Mouse (Mus musculus): Measurements from ENCODE around the gene Rexo5. TPM values are rescaled to one million over a fixed set of nuclear protein-coding genes. Genes with fewer than 3 reads are reported as not detected.

Gene Rexo5
- polyA plus RNA-seq, 1 experiment from 2014 or later = 9.9 TPM

DNA sequence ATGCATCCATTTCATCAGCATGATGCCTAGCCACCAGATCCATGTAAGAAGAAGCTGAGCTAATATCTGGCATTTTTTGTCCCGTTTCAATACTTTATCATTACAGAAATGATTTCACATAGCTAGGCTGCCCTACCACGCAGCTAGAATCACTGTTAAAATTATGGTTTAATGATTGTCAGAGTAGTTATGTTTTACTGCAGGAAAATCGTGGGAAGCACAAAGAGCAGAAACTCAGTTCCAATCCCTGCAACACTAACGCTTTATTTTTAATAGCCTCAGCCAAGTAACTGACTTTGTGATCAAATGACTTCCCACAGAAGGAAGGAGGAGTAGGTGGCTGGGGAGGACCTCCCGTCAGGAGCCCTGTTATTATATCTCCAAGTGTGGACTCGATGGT is 26.8 kb upstream of the Rexo5 start:
- Histone ChIP-seq H3K36me3 (ENCODE audit: control insufficient read depth, insufficient read depth, low read length) (no peaks in the 10 kb centered on the region), H3K4me2 (ENCODE audit: low read length) (no peak overlapping the region), H3K9me3 (ENCODE audit: control insufficient read depth, low read length) (no peaks in the 10 kb centered on the region), H3K4me3 (ENCODE audit: low read length) (no peak overlapping the region), H3K27me3 (replicated peaks; ENCODE audit: control insufficient read depth, insufficient read depth, low read length) (no peaks in the 10 kb centered on the region), H3K9ac (ENCODE audit: low read depth, low read length) (no peak overlapping the region), H3K27ac (ENCODE audit: low read depth, low read length) (no peak overlapping the region), H3K4me1 (ENCODE audit: control insufficient read depth, insufficient read depth, low read depth, low read length) (no peaks in the 10 kb centered on the region)
- WGBS = 87% methylated on average over 6 of the region's 6 CpGs
- no peak for ATAC-seq

DNA sequence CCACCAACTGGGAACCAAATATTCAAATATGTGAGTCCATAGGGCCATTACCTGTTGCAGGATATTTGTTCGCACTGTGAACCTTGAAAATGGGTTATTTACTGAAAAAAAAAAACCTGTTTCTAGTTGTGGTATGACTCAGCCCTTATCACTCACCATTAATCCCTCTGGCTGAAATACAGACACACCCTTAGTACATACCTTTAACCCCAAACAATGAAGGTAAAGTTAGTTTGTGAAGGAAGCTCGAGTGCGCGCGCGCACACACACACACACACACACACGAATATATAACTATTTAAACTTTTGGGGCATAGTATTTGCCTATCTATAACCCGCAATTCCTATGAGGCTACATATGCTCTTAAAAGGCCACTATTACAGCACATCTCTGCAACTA is 23.9 kb upstream of the Rexo5 start:
- H3K9me3 ChIP-seq (ENCODE audit: control insufficient read depth, low read length) = no peaks in the 10 kb centered on the region
- no peaks in the 10 kb centered on the region for H3K27me3 ChIP-seq (replicated peaks; ENCODE audit: control insufficient read depth, insufficient read depth, low read length)
- no peaks in the 10 kb centered on the region for H3K4me1 ChIP-seq (ENCODE audit: control insufficient read depth, insufficient read depth, low read depth, low read length)
- no peak for ATAC-seq
- H3K4me2 ChIP-seq (ENCODE audit: low read length) = no peak overlapping the region
- no peak overlapping the region for H3K27ac ChIP-seq (ENCODE audit: low read depth, low read length)
- H3K4me3 ChIP-seq (ENCODE audit: low read length) = no peak overlapping the region
- no peak overlapping the region for H3K9ac ChIP-seq (ENCODE audit: low read depth, low read length)
- H3K36me3 ChIP-seq (ENCODE audit: control insufficient read depth, insufficient read depth, low read length) = no peaks in the 10 kb centered on the region
- 92% methylated on average over 8 of the region's 8 CpGs for WGBS

DNA sequence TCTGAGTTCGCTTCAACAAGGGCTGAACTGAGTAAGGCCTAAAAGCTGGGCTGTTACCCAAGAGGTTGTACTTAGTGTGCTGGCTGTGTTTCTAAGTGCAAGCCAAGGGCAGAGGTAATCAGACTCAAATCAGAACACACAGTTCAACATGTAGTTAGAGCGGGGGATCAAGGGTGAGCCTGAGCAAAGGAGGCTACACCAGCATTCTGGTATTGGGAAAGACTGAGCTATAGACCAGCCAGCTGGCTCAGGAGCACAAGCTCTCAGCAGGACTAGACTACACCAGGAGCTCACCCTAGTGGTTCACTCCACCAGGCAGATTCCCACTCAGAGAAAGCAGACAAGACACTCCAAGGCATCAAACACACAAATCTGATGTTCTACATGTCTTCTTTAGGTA is 10.4 kb upstream of the Rexo5 start:
- Histone ChIP-seq H3K4me1 (ENCODE audit: control insufficient read depth, insufficient read depth, low read depth, low read length) (no peaks in the 10 kb centered on the region), H3K27ac (ENCODE audit: low read depth, low read length) (no peak overlapping the region), H3K9me3 (ENCODE audit: control insufficient read depth, low read length) (no peaks in the 10 kb centered on the region), H3K36me3 (ENCODE audit: control insufficient read depth, insufficient read depth, low read length) (peaks cover 21% of the 10 kb centered on the region), H3K27me3 (replicated peaks; ENCODE audit: control insufficient read depth, insufficient read depth, low read length) (no peaks in the 10 kb centered on the region), H3K4me3 (ENCODE audit: low read length) (no peak overlapping the region), H3K4me2 (ENCODE audit: low read length) (no peak overlapping the region), H3K9ac (ENCODE audit: low read depth, low read length) (no peak overlapping the region)
- no peak for ATAC-seq
- 98% methylated on average over 2 of the region's 2 CpGs for WGBS

DNA sequence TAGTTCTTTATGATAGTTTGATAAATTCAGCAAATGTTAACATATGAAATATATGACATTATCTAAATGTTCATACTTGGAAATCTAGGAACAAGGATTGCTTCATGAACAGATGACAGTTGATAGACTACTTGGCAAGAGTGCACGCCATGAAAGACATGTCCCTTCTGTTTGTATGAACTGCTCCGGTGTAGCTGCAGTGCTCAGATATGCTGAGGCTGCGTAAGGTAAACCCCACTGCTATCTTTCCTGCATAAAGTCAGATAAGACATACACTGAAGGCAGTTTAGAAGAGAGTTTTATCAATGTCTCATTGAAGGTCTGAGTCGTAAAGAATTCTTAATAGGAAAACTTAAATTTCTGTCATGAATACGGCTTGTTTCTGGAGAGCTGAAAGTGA is 8.9 kb upstream of the Rexo5 start:
- ATAC-seq = no peak
- Histone ChIP-seq H3K27ac (ENCODE audit: low read depth, low read length) (no peak overlapping the region), H3K9me3 (ENCODE audit: control insufficient read depth, low read length) (no peaks in the 10 kb centered on the region), H3K9ac (ENCODE audit: low read depth, low read length) (no peak overlapping the region), H3K4me3 (ENCODE audit: low read length) (no peak overlapping the region), H3K36me3 (ENCODE audit: control insufficient read depth, insufficient read depth, low read length) (peaks cover 21% of the 10 kb centered on the region), H3K4me2 (ENCODE audit: low read length) (no peak overlapping the region), H3K4me1 (ENCODE audit: control insufficient read depth, insufficient read depth, low read depth, low read length) (no peaks in the 10 kb centered on the region), H3K27me3 (replicated peaks; ENCODE audit: control insufficient read depth, insufficient read depth, low read length) (no peaks in the 10 kb centered on the region)
- 95% methylated on average over 5 of the region's 5 CpGs for WGBS

DNA sequence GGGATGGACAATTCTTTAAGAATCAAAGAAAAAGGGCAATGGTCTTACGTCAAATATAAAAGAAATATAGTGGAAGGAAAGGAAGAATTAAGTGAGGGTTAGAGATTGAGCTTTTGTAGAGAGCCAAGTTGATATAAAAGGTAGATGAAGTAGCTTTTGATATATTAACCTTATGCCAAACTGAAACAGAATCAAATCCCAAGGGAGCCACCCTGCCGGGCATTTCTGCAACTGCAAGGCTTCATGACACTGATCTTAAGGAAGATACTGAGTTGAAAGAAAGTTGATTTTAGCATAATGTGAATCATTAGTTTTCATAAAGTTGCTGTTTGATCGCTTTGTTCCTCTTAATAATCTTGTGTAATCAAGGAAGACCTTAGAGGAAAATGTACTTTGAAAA is 4.8 kb upstream of the Rexo5 start:
- peaks cover 9% of the 10 kb centered on the region for H3K4me1 ChIP-seq (ENCODE audit: control insufficient read depth, insufficient read depth, low read depth, low read length)
- WGBS = 87% methylated on average over 3 of the region's 3 CpGs
- H3K36me3 ChIP-seq (ENCODE audit: control insufficient read depth, insufficient read depth, low read length) = peaks cover 19% of the 10 kb centered on the region
- no peak overlapping the region for H3K4me2 ChIP-seq (ENCODE audit: low read length)
- ATAC-seq = no peak
- no peak overlapping the region for H3K4me3 ChIP-seq (ENCODE audit: low read length)
- no peak overlapping the region for H3K9ac ChIP-seq (ENCODE audit: low read depth, low read length)
- H3K27ac ChIP-seq (ENCODE audit: low read depth, low read length) = no peak overlapping the region
- H3K9me3 ChIP-seq (ENCODE audit: control insufficient read depth, low read length) = no peaks in the 10 kb centered on the region
- H3K27me3 ChIP-seq (replicated peaks; ENCODE audit: control insufficient read depth, insufficient read depth, low read length) = no peaks in the 10 kb centered on the region

DNA sequence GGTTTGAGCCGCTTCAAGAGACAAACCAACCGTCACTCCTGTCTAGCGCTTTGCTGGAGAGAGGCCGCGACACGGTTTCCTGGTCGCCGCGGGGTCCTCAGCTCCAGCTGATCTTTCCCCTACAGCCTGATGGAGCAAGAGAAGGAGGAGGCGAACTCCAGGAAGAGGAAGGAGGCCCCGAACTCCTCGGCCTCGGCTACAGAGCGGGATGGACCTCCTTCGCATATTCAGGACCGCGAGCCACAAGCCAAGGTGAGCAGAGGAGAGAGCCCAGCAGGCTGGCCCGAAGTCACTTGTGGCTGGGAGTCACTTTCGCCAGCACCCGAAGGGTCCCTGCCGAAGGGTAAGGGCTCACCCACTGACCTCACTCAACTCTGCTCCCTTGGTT is 439 bp downstream of the Rexo5 start:
- under 1% methylated on average over 21 of the region's 21 CpGs for WGBS
- Histone ChIP-seq H3K4me3 (ENCODE audit: low read length) (peak overlapping the region; percentile 72), H3K36me3 (ENCODE audit: control insufficient read depth, insufficient read depth, low read length) (no peaks in the 10 kb centered on the region), H3K9me3 (ENCODE audit: control insufficient read depth, low read length) (no peaks in the 10 kb centered on the region), H3K9ac (ENCODE audit: low read depth, low read length) (peak overlapping the region; percentile 90), H3K27me3 (replicated peaks; ENCODE audit: control insufficient read depth, insufficient read depth, low read length) (no peaks in the 10 kb centered on the region), H3K4me2 (ENCODE audit: low read length) (peak overlapping the region; percentile 91), H3K27ac (ENCODE audit: low read depth, low read length) (peak overlapping the region; percentile 66), H3K4me1 (ENCODE audit: control insufficient read depth, insufficient read depth, low read depth, low read length) (peaks cover 9% of the 10 kb centered on the region)
- no peak for ATAC-seq

DNA sequence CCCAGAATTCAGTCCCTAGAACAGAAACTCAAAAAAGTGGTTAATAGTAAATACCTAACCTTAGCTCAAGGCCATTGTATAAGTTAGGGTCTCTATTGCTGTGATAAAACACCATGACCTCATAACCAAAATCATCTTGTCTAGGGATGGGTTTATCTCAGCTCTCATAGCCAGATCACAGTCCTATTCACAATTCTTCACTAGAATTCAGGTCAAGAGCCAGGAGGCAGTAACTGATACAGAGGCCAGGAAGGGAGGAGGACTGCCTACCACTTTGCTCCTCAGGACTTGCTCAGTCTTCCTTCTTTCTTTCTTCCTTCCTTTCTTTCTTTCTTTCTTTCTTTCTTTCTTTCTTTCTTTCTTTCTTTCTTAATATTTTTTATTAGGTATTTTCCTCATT is 1.5 kb downstream of the Rexo5 start:
- no peak overlapping the region for H3K27ac ChIP-seq (ENCODE audit: low read depth, low read length)
- H3K27me3 ChIP-seq (replicated peaks; ENCODE audit: control insufficient read depth, insufficient read depth, low read length) = no peaks in the 10 kb centered on the region
- peak overlapping the region; percentile 19 for H3K4me2 ChIP-seq (ENCODE audit: low read length)
- H3K36me3 ChIP-seq (ENCODE audit: control insufficient read depth, insufficient read depth, low read length) = no peaks in the 10 kb centered on the region
- H3K9ac ChIP-seq (ENCODE audit: low read depth, low read length) = no peak overlapping the region
- ATAC-seq = no peak
- H3K9me3 ChIP-seq (ENCODE audit: control insufficient read depth, low read length) = no peaks in the 10 kb centered on the region
- H3K4me3 ChIP-seq (ENCODE audit: low read length) = no peak overlapping the region
- H3K4me1 ChIP-seq (ENCODE audit: control insufficient read depth, insufficient read depth, low read depth, low read length) = peaks cover 9% of the 10 kb centered on the region

DNA sequence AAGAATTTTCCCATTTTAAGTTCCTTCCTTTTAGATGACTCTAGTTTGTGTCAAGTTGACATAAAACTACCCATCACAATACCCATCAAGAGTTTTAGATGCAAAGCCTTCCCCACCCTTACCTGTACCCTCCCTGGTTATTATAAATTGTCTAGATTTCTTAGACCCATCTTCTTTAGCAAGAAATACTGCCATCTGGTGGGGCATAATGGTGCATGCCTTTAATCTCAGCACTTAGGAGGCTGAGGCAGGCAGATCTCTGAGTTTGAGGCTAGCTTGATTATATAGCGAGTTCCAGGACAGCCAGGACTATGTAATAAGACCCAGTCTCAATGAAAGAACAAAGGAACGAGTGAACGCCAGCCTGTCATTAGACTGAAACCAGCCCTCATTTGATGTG is 6.7 kb downstream of the Rexo5 start:
- Histone ChIP-seq H3K4me1 (ENCODE audit: control insufficient read depth, insufficient read depth, low read depth, low read length) (no peaks in the 10 kb centered on the region), H3K27ac (ENCODE audit: low read depth, low read length) (no peak overlapping the region), H3K9me3 (ENCODE audit: control insufficient read depth, low read length) (no peaks in the 10 kb centered on the region), H3K36me3 (ENCODE audit: control insufficient read depth, insufficient read depth, low read length) (no peaks in the 10 kb centered on the region), H3K9ac (ENCODE audit: low read depth, low read length) (no peak overlapping the region), H3K4me3 (ENCODE audit: low read length) (no peak overlapping the region), H3K4me2 (ENCODE audit: low read length) (no peak overlapping the region), H3K27me3 (replicated peaks; ENCODE audit: control insufficient read depth, insufficient read depth, low read length) (no peaks in the 10 kb centered on the region)
- WGBS = 98% methylated on average over 3 of the region's 3 CpGs
- ATAC-seq = no peak

DNA sequence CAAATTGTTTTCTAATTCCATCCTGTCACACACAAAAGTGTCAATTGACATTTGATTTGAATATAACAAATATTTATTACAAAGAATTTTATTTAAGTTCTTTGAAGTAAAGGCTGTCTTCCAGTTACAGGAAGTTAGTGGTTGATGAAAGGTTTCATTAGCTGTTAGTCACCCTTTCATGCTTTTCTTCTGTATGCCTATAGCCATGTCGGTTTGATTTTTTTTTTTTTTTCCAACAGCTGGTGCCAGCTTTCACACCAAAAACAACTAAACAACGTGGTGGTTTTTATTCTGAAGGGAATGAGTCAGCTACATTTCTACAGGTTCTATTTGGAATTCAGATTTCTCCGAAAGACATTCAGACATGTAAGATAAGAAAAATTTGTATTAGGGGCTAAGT is 7.2 kb downstream of the Rexo5 start:
- H3K9me3 ChIP-seq (ENCODE audit: control insufficient read depth, low read length) = no peaks in the 10 kb centered on the region
- no peak overlapping the region for H3K4me2 ChIP-seq (ENCODE audit: low read length)
- no peak overlapping the region for H3K27ac ChIP-seq (ENCODE audit: low read depth, low read length)
- H3K36me3 ChIP-seq (ENCODE audit: control insufficient read depth, insufficient read depth, low read length) = no peaks in the 10 kb centered on the region
- 87% methylated on average over 3 of the region's 3 CpGs for WGBS
- no peak overlapping the region for H3K4me3 ChIP-seq (ENCODE audit: low read length)
- ATAC-seq = no peak
- H3K9ac ChIP-seq (ENCODE audit: low read depth, low read length) = no peak overlapping the region
- no peaks in the 10 kb centered on the region for H3K4me1 ChIP-seq (ENCODE audit: control insufficient read depth, insufficient read depth, low read depth, low read length)
- no peaks in the 10 kb centered on the region for H3K27me3 ChIP-seq (replicated peaks; ENCODE audit: control insufficient read depth, insufficient read depth, low read length)

DNA sequence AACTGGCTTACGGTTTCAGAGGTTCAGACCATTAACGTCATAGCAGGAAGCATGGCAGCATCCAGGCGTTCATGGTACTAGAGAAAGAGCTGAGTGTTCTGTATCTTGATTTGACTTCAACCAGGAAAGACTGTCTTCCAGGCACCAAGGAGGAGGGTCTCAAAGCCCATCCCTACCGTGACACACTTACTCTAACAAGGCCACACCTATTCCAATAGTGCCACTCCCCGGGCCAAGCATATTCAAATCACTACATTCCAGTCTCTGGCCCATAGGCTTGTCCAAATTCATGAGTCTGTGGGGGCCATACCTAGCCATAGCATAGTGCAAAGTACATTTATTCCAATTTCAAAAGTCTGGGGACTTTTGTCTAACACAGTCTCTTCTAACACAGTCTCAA is 13.6 kb downstream of the Rexo5 start:
- ATAC-seq = no peak
- no peak overlapping the region for H3K27ac ChIP-seq (ENCODE audit: low read depth, low read length)
- 97% methylated on average over 5 of the region's 5 CpGs for WGBS

More for the DNA sequence above, 13.6 kb downstream of the Rexo5 start:
- Histone ChIP-seq H3K9me3 (ENCODE audit: control insufficient read depth, low read length) (no peaks in the 10 kb centered on the region), H3K27me3 (replicated peaks; ENCODE audit: control insufficient read depth, insufficient read depth, low read length) (no peaks in the 10 kb centered on the region), H3K4me2 (ENCODE audit: low read length) (no peak overlapping the region), H3K4me1 (ENCODE audit: control insufficient read depth, insufficient read depth, low read depth, low read length) (no peaks in the 10 kb centered on the region), H3K4me3 (ENCODE audit: low read length) (no peak overlapping the region), H3K36me3 (ENCODE audit: control insufficient read depth, insufficient read depth, low read length) (no peaks in the 10 kb centered on the region), H3K9ac (ENCODE audit: low read depth, low read length) (no peak overlapping the region)

All from hindbrain, embryonic 16.5 days (tissue).